Mouse (Mus musculus) cortical plate, adult 2 months (tissue): ENCODE measurements around the gene Sult1a1.

Source experiments
- CTCF ChIP-seq: fragments of 200-500 bp; IDR thresholded peaks from 2 replicates; pipeline ENCODE4 v1.5.1; 2011; ENCODE audit warnings: mild to moderate bottlenecking, control low read depth, low read length; ENCODE audit not compliant: insufficient read depth; ENCODE audit errors: extremely low read depth
- POLR2A ChIP-seq: fragments of 200-500 bp; IDR thresholded peaks from 2 replicates; pipeline ENCODE4 v1.6.1; 2011; ENCODE audit warnings: mild to moderate bottlenecking, low read length, control low read depth; ENCODE audit not compliant: insufficient read depth; ENCODE audit errors: extremely low read depth

DNA sequence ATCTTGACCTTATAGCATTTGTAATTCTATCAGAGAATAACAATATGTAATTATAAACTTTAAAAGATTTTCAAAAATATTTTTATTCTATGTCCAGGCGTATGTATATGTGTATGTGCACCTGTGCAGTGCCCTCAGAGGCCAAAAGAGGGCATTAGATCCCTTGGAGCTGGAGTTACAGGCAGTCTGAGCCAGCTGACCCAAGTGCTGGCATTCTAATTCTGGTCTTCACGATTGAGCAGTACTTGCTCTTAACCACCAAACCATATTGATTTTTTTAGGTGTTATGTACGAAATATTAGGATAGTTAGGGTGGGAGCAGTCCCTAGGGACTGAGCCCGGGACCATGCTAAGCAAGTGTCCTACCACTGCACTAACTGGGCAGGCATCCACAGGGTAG is 27.7 kb downstream of the Sult1a1 start:
- TF ChIP-seq POLR2A = no peak
- no peak for TF ChIP-seq CTCF
